Mouse (Mus musculus) liver, embryonic 13.5 days (tissue): Measurements from ENCODE around the gene Ces4a. TPM values are rescaled to one million over a fixed set of nuclear protein-coding genes. Genes with fewer than 3 reads are reported as not detected.
A peak's percentile ranks its signal among the peaks of the same experiment; 100 is the strongest.

Experiments used
- ATAC-seq: fragments of 200-750 bp; cut with Nextera tagmentation; 2 replicates; pipeline ENCODE4 v1.8.0; 2017; ENCODE audit warnings: low read depth, mild to moderate bottlenecking, moderate number of reproducible peaks, moderate library complexity
- DNase-seq: peaks from one replicate; pipeline ENCODE4 v3.0.0; 2022
- H3K27ac ChIP-seq: fragments of 300-500 bp; sonication (generic); 2 replicates; pipeline ENCODE4 v1.5.1; 2015; ENCODE audit warnings: moderate library complexity, mild to moderate bottlenecking, inconsistent platforms
- H3K27me3 ChIP-seq: fragments of 300-500 bp; sonication (generic); 2 replicates; pipeline ENCODE4 v1.6.1; 2015; ENCODE audit warnings: mild to moderate bottlenecking, inconsistent platforms
- H3K36me3 ChIP-seq: fragments of 300-500 bp; sonication (generic); 2 replicates; pipeline ENCODE4 v1.6.1; 2015; ENCODE audit warnings: mild to moderate bottlenecking, inconsistent platforms
- H3K4me1 ChIP-seq: fragments of 300-500 bp; sonication (generic); replicated peaks from 2 replicates; pipeline ENCODE4 v1.6.1; 2015; ENCODE audit warnings: inconsistent platforms
- H3K4me2 ChIP-seq: fragments of 300-500 bp; sonication (generic); 2 replicates; pipeline ENCODE4 v1.6.1; 2015; ENCODE audit warnings: inconsistent platforms, mild to moderate bottlenecking, moderate library complexity
- H3K4me3 ChIP-seq: fragments of 300-500 bp; sonication (generic); replicated peaks from 2 replicates; pipeline ENCODE4 v1.5.1; 2015; ENCODE audit warnings: mild to moderate bottlenecking, inconsistent platforms
- H3K9ac ChIP-seq: fragments of 300-500 bp; sonication (generic); 2 replicates; pipeline ENCODE4 v1.6.1; 2015; ENCODE audit warnings: mild to moderate bottlenecking, inconsistent platforms
- H3K9me3 ChIP-seq: fragments of 300-500 bp; sonication (generic); replicated peaks from 2 replicates; pipeline ENCODE4 v1.6.1; 2016; ENCODE audit warnings: inconsistent platforms
- WGBS: fragments of 180-500 bp; shearing (Covaris S2); methylation state at CpG from one replicate; pipeline ENCODE4 v1.1.7; 2015; ENCODE audit not compliant: insufficient replicate concordance; 5-methylcytosine and 5-hydroxymethylcytosine counted together
- polyA plus RNA-seq: library from polyadenylated mRNA; unstranded; fragments of >200 nt; fragmentation: Nextera tagmentation; extraction: Ambion mirVana; gene quantifications from 2 replicates; pipeline ENCODE4 v1.2.1, GENCODE M21; 2015

Ces4a gene
- polyA plus RNA-seq, 1 experiment from 2014 or later, result not detected

DNA sequence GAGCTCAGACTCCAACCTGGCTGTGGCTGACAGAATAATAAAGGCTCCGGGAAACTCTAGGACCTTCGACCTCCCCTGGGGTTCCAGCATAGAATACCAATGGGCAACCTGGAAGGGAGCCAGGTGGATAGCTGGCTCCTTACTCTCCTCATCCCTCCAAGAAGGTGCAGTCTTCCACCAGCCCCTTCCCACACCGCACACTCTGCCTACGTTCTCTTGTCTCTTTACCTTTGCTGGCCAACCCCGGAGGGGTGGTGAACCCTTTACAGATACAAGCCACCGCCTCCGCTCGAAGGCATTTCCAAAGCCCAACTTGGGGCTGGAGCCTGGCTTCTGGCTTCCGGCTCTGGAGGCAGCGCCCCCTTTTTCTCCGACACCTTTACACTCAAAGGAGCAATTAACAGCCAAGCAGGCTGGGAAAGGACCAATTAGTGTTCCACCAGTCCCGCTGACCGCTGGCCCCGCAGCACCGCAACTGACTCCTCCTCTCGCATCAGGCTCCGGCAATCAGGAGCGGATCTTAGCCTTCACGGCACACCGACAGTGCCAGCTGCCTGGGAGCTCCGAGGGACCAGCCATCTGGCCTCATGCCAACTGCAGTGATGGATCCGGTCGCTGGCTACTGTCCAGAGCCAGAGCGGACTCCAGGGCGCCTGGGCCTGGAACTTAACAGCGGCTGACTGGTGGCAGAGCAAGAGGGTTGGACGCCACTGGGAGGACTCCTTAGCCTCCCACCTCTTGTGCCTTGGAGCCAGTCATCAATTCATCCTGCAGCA is 21.2 kb downstream of the Ces4a start:
- Histone ChIP-seq H3K4me1 (no peaks in the 10 kb centered on the region), H3K27ac (no peak overlapping the region), H3K9me3 (no peaks in the 10 kb centered on the region), H3K4me2 (peak overlapping the region; percentile 49), H3K9ac (no peak overlapping the region), H3K36me3 (no peaks in the 10 kb centered on the region), H3K4me3 (peak overlapping the region; percentile 26; the same call in 1 of the 2 replicates), H3K27me3 (peaks cover 32% of the 10 kb centered on the region)
- DNase-seq, result no peak
- 13% methylated on average over 27 of the region's 27 CpGs for WGBS
- ATAC-seq, result peak; percentile 34; the same call in 1 of the 2 replicates

GRCm38 (mm10) chr8:105154316-105154715 is 22.7 kb downstream of the Ces4a start:
- no peak overlapping the region for H3K9ac ChIP-seq
- H3K27me3 ChIP-seq, result peaks cover 32% of the 10 kb centered on the region
- H3K9me3 ChIP-seq, result no peaks in the 10 kb centered on the region
- 77% methylated on average over 5 of the region's 5 CpGs for WGBS
- H3K4me3 ChIP-seq, result no peak overlapping the region
- H3K4me1 ChIP-seq, result no peaks in the 10 kb centered on the region
- H3K36me3 ChIP-seq, result no peaks in the 10 kb centered on the region
- H3K27ac ChIP-seq, result no peak overlapping the region
- ATAC-seq (no peak), DNase-seq (no peak)
- H3K4me2 ChIP-seq, result no peak overlapping the region

GRCm38 (mm10) chr8:105155091-105155745 is 23.6 kb downstream of the Ces4a start:
- DNase-seq, result no peak
- ATAC-seq, result no peak
- WGBS, result 67% methylated on average over 6 of the region's 6 CpGs

GRCm38 (mm10) chr8:105157555-105157954 is 26.0 kb downstream of the Ces4a start:
- Histone ChIP-seq H3K9me3 (no peaks in the 10 kb centered on the region), H3K27ac (no peak overlapping the region), H3K9ac (no peak overlapping the region), H3K27me3 (peaks cover 21% of the 10 kb centered on the region), H3K4me1 (no peaks in the 10 kb centered on the region), H3K4me3 (no peak overlapping the region), H3K4me2 (no peak overlapping the region), H3K36me3 (no peaks in the 10 kb centered on the region)
- 38% methylated on average over 10 of the region's 10 CpGs for WGBS
- DNase-seq (no peak), ATAC-seq (no peak)

More at GRCm38 (mm10) chr8:105155091-105155745, 23.6 kb downstream of the Ces4a start:
- H3K36me3 ChIP-seq, result no peaks in the 10 kb centered on the region
- no peak overlapping the region for H3K4me3 ChIP-seq
- H3K9me3 ChIP-seq, result no peaks in the 10 kb centered on the region
- H3K27me3 ChIP-seq, result peaks cover 29% of the 10 kb centered on the region
- no peak overlapping the region for H3K4me2 ChIP-seq
- H3K27ac ChIP-seq, result no peak overlapping the region
- H3K4me1 ChIP-seq, result no peaks in the 10 kb centered on the region
- no peak overlapping the region for H3K9ac ChIP-seq

- no peaks in the 10 kb centered on the region for H3K9me3 ChIP-seq
- WGBS, result 60% methylated on average over 3 of the region's 3 CpGs
- DNase-seq, result no peak
- no peak overlapping the region for H3K4me3 ChIP-seq
- H3K9ac ChIP-seq, result no peak overlapping the region
- H3K36me3 ChIP-seq, result no peaks in the 10 kb centered on the region
- ATAC-seq, result no peak
- H3K27me3 ChIP-seq, result peaks cover 16% of the 10 kb centered on the region
- no peak overlapping the region for H3K4me2 ChIP-seq
- H3K27ac ChIP-seq, result no peak overlapping the region
- no peaks in the 10 kb centered on the region for H3K4me1 ChIP-seq
These were observed 26.5 kb downstream of the Ces4a start for GRCm38 (mm10) chr8:105158084-105158483.

DNA sequence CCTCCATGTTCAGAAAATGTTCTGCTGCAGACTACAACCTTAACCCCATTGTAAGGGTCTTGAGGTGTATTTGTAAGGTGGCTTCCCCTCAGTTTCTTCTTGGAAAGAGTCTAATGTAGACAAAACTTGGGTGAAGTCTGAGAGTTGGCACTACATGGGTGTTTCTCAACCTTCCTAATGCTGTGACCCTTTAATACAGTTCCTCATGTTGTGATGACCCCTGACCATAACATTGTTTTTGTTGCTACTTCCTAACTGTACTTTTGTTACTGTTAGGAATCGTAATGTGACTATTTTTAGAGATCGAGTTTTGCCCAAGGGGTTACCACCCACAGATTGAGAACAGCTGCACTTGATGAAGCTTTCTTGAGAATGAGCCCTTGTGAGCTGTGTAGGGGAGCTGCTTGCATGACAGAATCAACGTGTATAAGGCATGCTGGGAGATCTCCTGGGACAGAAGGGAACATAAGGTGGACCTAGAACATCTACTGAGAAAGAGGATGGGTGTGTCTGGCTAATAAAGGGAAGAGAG is 29.6 kb downstream of the Ces4a start:
- H3K27me3 ChIP-seq, result no peaks in the 10 kb centered on the region
- no peak overlapping the region for H3K9ac ChIP-seq
- DNase-seq (no peak), ATAC-seq (no peak)
- no peaks in the 10 kb centered on the region for H3K4me1 ChIP-seq
- no peaks in the 10 kb centered on the region for H3K9me3 ChIP-seq
- no peak overlapping the region for H3K4me3 ChIP-seq
- H3K4me2 ChIP-seq, result no peak overlapping the region
- no peaks in the 10 kb centered on the region for H3K36me3 ChIP-seq
- WGBS, result 36% methylated on average over 3 of the region's 3 CpGs
- H3K27ac ChIP-seq, result no peak overlapping the region

DNA sequence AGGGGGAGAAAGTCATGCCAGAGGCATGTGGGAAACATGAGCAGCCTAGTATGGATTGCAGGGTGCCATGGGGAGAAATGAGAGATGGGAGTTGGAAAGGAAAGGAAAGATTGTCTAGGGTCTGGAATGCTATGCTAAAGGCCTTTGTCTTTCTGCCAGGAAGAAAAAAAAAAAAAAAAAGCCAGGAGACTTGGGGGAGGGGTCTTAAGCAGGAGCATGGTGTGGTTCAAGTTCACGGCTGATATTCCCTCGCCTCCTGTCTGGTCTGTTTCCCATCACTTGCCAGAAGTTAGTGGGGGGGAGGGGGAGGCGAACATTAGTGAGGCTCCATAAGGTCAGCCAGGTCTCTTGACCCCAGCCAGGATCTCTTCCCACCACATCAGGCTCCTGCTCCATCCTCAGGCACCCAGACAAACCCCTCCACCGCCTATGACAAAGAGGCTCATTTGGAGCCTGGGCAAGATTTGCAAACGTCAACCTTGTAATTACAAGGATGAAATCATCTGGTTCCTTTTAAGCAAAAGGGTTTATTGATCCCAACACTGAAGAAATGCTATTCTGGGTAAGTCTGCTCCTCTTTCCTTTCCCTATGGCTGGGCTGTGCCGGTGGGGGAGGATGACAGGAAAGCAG is 32.8 kb downstream of the Ces4a start:
- Histone ChIP-seq H3K4me2 (no peak overlapping the region), H3K4me1 (no peaks in the 10 kb centered on the region), H3K4me3 (no peak overlapping the region), H3K36me3 (no peaks in the 10 kb centered on the region), H3K9me3 (no peaks in the 10 kb centered on the region), H3K9ac (no peak overlapping the region), H3K27me3 (peaks cover 9% of the 10 kb centered on the region), H3K27ac (no peak overlapping the region)
- 26% methylated on average over 6 of the region's 6 CpGs for WGBS
- DNase-seq (no peak), ATAC-seq (no peak)

DNA sequence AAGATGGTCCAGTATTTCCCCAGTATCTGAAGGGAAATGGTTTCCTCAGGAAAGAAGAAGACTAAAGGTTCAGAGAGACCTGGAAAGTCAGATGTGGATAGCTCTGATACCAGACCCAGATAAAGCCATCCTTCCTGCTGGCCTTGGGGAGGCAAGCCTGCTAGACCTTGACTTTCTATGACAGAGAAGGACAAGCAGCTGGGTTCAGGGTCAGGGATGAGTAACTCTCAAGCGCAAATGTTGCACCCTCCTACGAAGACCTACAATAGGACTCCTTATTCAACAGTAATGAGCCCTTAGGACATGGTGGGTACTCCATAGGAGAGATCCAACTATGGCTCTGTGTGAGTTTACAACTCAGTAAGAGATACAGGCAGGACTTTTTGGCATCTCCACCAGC is 33.6 kb downstream of the Ces4a start:
- H3K9me3 ChIP-seq, result no peaks in the 10 kb centered on the region
- no peak overlapping the region for H3K9ac ChIP-seq
- 0 out of 2 replicates have a peak, but pooled peaks cover 3% of the 10 kb centered on the region for H3K4me1 ChIP-seq
- H3K36me3 ChIP-seq, result no peaks in the 10 kb centered on the region
- H3K4me2 ChIP-seq, result no peak overlapping the region
- peaks cover 17% of the 10 kb centered on the region for H3K27me3 ChIP-seq
- H3K4me3 ChIP-seq, result no peak overlapping the region
- DNase-seq (no peak), ATAC-seq (no peak)
- no peak overlapping the region for H3K27ac ChIP-seq
- 82% methylated on average over 2 of the region's 2 CpGs for WGBS

DNA sequence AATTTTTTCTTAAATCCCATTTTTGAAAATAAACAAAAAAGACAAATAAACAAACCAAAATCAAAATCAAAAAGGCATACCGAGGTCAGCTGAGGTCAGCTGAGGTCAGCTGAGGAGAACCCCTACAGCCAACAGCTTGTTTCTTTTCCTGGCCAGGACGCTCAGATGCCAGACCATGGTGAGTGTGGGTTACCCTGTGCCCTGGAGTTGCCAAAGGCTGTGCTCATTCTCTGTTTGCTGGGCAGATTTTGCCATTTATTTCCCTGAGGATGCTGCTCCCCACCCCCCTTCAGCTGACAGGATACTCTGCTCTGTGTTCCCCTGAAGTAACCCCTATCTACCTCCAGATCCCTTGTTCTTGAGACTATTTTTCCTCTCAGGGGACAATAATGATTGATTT is 35.5 kb downstream of the Ces4a start:
- ATAC-seq, result no peak
- Histone ChIP-seq H3K27me3 (peaks cover 36% of the 10 kb centered on the region), H3K36me3 (no peaks in the 10 kb centered on the region), H3K4me3 (no peak overlapping the region), H3K4me1 (peaks cover 17% of the 10 kb centered on the region), H3K9ac (no peak overlapping the region), H3K27ac (no peak overlapping the region), H3K4me2 (no peak overlapping the region), H3K9me3 (no peaks in the 10 kb centered on the region)
- no peak for DNase-seq
- 60% methylated on average over 2 of the region's 2 CpGs for WGBS

DNA sequence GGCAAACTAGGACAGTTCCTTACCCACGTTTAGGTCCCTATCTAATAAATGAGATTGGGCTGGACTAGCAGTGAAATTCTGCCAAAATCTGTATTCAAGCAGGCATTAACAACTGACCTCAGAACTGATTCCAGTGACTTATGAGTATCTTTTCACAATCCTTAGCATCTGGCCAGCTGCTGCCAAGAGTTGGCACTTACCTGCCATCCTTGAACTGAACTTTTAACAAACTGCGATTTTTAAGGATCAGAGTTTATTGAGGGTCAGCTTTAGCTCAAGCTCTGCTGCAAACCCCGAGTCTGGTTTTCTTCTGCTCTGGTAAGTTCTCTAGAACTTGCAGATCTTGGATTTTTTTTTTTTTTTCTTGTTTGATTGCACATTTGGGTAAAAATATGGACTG is 38.0 kb downstream of the Ces4a start:
- Histone ChIP-seq H3K27me3 (peaks cover 44% of the 10 kb centered on the region), H3K36me3 (no peaks in the 10 kb centered on the region), H3K9ac (no peak overlapping the region), H3K27ac (no peak overlapping the region), H3K4me2 (no peak overlapping the region; the same call in 1 of the 2 replicates), H3K4me1 (peaks cover 20% of the 10 kb centered on the region), H3K9me3 (no peaks in the 10 kb centered on the region), H3K4me3 (no peak overlapping the region)
- 41% methylated on average over 3 of the region's 3 CpGs for WGBS
- ATAC-seq, result no peak
- DNase-seq, result no peak

GRCm38 (mm10) chr8:105170041-105170380 is 38.4 kb downstream of the Ces4a start:
- DNase-seq, result no peak
- 0 out of 2 replicates have a peak, but pooled peaks have one; percentile 3 for ATAC-seq
- Histone ChIP-seq H3K4me2 (peak overlapping the region; percentile 89), H3K36me3 (no peaks in the 10 kb centered on the region), H3K27ac (no peak overlapping the region; the same call in 1 of the 2 replicates), H3K9me3 (no peaks in the 10 kb centered on the region), H3K4me3 (peak overlapping the region; percentile 71), H3K9ac (0 out of 2 replicates have a peak overlapping the region, but pooled peaks have one; percentile 38), H3K27me3 (peaks cover 44% of the 10 kb centered on the region), H3K4me1 (peaks cover 20% of the 10 kb centered on the region)
- 3% methylated on average over 5 of the region's 5 CpGs for WGBS
